Mouse (Mus musculus): ENCODE data around the gene Ly6g5c.

DNA sequence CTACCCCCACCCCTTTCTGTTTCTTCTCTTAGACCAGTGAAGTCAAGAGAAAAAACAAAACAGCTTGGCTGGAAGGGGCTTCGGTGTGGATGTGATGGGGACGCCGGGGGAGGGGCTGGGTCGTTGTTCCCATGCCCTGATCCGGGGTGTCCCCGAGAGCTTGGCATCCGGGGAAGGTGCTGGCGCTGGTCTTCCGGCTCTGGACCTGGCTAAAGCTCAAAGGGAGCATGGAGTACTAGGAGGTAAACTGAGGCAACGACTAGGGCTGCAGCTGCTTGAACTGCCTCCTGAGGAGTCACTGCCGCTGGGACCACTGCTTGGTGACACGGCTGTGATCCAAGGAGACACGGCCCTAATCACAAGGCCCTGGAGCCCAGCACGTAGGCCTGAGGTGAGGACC lies 48.0 kb upstream of the Ly6g5c start:
- no peak for TF ChIP-seq EP300 (optimal IDR thresholded peaks at IDR 0.05)
- no peak for TF ChIP-seq CTCF (IDR thresholded peaks at IDR 0.05; ENCODE audit: low read depth)

All from stomach, postnatal 0 days (tissue).